Mouse (Mus musculus): ENCODE measurements around the gene Eif4e2. TPM values are rescaled to one million over a fixed set of nuclear protein-coding genes. Genes with fewer than 3 reads are reported as not detected.

Eif4e2 gene
- total RNA-seq (2022) = 10 to 100 TPM; 44.0 to 56.1 (median 49.0) TPM

DNA sequence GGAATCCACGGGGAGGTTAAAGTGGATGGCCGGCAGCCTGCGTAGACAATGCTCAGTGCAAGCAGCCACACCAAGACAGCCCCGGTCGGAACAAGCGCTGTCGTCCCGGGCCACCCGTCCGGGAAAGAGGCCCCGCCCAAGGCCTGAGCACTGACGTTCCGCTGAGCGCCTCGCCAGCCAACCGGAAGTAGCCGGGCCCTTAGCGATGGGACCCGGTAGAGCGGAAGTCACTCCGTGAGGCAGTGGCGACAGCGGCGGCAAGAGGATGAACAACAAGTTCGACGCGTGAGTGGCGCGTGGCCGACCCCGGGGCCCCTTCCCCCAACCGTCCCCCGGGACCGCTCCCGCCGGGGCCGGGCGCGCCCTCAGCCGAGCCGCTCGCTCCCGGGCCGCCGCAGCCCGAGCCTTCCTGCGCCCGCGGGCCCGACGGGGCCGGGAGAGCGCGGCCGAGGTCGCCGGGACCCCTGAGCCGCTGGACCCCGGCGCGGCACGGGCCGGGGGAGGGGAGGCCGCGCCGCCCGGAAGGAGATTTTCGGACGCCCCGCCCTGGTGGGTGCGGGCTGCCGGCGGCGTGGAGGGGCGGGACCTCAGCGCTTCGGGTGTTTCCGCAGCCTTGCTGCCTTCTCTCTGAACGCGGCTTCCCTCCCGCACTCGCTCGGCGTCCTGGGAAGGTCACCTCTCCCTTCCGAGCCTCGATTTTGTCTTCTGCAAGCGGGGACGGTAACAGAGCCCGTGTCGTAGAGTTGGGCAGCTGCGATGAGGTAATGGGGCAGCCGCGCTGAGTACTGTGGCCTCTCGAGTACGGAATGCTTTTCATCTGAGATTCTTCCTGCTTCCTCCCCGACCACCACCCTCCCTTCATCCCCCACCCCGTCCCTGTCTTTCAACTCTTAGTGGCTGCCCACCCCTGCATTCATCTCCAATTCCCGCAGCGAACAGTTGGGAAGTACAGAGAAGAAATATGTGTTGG, at the start of gene Eif4e2:
Gene Eif4e2 (plus strand): TSS at position 180 of the 970 bp plus-strand sequence.
- peak; percentile 94 for DNase-seq (ENCODE audit: low spot score)

- DNase-seq (ENCODE audit: low spot score) = no peak
Measured at GRCm38 (mm10) chr1:87164164-87164795, 49.4 kb upstream of the Eif4e2 start.

GRCm38 (mm10) chr1:87164796-87165184, 48.9 kb upstream of the Eif4e2 start:
- no peak for DNase-seq (ENCODE audit: low spot score)

DNA sequence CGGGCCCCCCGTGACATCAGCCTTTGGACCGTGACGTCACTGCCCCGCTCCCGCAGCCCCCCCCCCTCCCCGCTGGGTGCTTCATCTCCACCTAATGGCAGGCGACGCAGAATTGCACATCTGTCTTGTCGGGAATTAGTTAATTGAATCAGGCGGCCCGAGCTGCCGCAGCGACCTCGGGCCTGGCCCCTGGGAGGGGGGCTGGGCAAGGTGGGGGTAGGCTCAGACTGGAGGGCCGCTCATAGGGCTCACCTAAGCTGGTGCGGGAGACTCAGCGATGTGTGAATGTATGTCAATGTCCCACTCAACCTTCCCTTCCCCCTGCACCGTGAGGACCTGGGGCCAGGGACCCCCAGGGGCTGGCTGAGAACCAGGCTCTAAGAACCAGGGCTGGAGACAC, 43.3 kb upstream of the Eif4e2 start:
- no peak for DNase-seq (ENCODE audit: low spot score)

DNA sequence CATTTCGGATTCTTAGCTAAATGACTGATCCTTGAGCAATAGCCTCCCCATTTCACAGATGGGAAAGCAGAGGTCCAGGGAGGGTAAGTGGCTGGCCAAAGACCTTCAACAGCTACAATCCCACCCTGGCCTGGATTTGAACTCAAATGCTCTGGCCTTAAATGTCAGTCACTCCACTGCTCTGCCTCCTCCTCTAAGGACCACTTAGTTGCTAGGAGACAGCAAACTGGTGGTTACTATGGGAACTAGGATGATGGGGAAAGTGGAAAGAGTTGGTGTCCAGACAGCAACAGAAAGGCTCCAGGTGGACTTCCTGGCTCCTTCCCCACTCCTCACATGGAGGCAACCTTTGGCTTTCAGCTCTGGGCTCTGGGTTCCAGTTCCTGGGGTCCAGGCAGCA, 42.4 kb upstream of the Eif4e2 start:
- DNase-seq (ENCODE audit: low spot score) = no peak

- no peak for DNase-seq (ENCODE audit: low spot score)
Measured at GRCm38 (mm10) chr1:87172316-87172715, 41.4 kb upstream of the Eif4e2 start.

DNA sequence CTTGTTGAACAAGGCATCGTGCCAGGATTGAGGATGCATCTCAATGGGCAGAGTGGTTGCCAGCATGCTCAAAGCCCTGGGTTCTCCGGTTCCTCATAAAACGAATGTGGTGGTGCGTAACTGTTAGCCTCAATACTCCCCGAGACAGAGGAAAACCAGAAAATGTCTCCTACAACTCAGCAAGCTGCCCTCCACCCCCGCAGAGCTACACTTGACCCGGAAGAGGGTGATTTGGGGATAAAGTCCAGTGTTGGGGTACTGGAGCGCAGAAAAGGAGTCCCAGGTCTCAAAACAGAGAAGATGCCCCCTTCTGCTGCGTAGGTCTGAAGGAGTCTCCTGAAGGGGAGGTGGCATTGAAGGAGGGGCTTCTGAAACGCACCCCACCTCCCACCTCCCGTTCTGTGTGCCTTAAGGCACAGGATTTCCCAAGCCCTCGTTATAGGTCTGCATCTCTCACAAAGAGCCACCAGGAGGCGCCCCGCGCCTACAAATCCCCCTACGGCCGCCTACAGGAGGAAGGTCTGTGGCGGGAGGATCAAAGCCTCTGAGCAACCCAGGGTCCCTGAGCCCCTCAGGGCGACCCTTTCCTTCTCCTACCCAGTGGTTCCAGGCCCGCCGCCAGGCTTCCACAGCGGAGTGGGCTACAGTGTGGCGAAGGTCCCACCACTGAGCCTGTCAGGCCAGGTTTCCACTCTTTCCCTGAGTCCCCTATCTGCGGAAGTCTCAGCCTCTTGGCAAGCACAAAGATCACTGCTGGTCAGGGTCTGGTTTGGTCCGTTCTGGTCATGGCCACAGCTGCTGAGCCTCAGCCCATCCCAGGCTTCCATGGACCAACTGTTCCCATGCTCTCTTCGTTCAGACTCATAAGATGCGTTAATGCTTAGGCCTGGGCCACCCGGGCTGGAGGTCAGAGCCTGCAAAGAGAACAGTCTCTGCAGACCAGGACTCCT, 39.4 kb upstream of the Eif4e2 start:
- peak; percentile 29 for DNase-seq (ENCODE audit: low spot score)

GRCm38 (mm10) chr1:87175852-87176292, 37.8 kb upstream of the Eif4e2 start:
- DNase-seq (ENCODE audit: low spot score) = no peak

- no peak for DNase-seq (ENCODE audit: low spot score)
Measured at GRCm38 (mm10) chr1:87180896-87181295, 32.8 kb upstream of the Eif4e2 start.

DNA sequence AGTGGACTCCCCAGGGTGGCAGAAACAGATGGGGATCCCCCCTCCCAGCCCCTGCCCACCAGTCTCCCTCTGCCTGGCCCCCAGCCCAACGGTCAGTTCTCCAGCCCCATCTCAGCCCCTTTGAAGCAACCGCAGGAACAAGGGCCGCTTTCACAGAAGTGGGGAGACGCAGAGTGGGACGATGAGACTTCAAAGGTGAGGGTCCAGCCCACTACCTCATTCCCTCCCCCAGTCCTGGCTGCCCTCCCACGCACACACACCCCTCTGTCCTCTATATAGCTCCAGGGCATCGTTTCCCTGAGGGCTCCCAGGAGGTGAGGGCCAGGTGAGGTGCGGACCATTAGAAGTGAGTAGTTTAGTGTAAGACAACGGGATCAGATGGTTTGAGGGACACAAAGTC, 30.7 kb upstream of the Eif4e2 start, which contains the start of gene Prss56:
Gene Prss56 (plus strand): TSS at position 301 of the 400 bp plus-strand sequence.
- DNase-seq (ENCODE audit: low spot score) = no peak

DNA sequence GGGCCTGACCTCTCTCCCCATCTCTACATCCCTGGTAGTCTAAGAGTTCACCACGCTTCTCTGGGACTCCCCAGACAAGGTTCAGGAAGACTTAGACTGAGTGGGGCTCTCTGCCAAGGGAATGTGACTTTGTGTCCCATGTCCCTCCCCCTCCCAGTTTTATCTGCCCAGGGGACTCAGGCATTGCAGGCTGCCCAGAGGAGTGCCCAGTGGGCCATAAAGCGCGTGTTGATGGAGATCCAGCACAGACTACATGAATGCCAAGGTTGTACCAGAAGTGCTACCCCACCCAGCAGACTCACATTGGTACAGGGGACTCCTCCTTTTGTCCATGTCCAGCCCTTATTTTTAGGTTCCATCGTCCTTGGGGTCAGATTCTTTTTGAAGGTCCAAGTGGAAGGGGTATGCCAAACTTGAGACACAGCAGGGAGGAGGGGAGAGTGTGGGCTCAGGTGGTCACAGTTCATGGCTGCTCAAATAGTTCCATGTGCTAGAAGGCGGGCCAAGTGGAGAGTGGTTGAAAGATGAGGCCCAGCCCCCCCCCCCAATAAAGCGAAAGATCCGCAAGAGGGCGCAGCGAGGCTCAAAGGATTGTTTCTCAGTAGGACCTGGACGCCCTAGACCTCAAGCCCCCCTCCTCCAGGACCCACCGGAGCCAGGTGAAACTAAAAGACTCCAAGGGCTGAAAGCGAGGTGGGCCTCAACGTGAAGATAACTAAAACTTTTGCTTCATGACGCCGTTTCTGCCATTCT, 29.5 kb upstream of the Eif4e2 start:
- DNase-seq (ENCODE audit: low spot score) = no peak

- DNase-seq (ENCODE audit: low spot score) = peak; percentile 35
Measured at GRCm38 (mm10) chr1:87184751-87185139, 29.0 kb upstream of the Eif4e2 start.

DNA sequence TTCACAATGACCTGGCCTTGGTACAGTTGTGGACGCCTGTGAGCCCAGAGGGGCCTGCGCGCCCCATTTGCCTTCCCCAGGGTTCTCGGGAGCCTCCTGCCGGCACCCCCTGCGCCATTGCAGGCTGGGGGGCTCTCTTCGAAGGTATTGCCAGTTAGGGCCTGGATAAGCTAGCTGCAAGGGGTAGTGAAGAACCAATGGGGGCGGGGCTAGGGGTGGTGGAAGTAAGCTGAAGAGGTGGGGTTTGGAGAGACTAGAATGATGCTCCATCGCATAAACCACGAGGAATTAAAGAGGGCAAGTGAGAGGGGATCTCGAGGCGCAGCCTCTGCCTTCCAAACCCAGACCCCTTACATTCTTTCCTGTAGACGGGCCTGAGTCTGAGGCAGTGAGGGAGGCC, 28.2 kb upstream of the Eif4e2 start:
- no peak for DNase-seq (ENCODE audit: low spot score)

GRCm38 (mm10) chr1:87186261-87187036, 27.3 kb upstream of the Eif4e2 start:
- no peak for DNase-seq (ENCODE audit: low spot score)

DNA sequence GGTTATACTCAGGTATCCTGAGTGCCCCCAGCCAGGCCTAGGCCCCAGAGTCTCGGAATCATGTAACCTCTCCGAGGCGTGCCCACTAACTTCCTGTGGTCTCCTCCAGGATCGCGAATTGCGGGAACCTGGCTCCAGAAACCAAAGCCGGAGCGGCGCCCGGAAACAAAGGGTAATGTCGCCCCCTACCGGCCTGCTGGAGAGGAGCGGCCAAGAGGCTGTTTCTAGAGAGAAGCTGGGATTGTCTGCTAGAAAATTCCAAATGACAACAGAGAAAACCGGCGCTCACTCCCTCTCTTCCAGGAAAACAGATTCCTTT, 26.7 kb upstream of the Eif4e2 start:
- DNase-seq (ENCODE audit: low spot score) = peak; percentile 56

DNA sequence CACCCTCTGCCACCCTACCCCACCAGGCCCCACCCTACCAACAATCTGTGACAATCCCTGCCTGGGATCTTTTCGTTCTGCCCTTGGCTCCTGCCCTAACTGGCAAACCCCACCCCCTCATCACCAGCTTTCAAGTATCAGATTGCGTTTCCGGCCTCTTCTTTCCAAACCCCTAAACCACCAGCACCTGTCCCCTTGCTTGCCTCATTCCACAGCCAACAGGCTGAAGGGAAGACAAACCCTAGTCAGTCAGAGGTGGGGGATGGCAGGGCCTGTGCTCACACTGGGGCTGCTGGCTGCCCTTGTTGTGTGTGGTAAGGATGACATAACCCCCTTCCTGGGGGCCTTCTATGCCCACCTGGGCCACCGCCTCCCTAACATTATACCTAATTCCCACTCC, 23.3 kb upstream of the Eif4e2 start, which contains the start of gene Chrnd:
Gene Chrnd (plus strand): TSS at position 179 of the 400 bp plus-strand sequence.
- no peak for DNase-seq (ENCODE audit: low spot score)

GRCm38 (mm10) chr1:87197296-87197695, 16.4 kb upstream of the Eif4e2 start:
- no peak for DNase-seq (ENCODE audit: low spot score)

GRCm38 (mm10) chr1:87198119-87199065, 15.3 kb upstream of the Eif4e2 start:
- DNase-seq (ENCODE audit: low spot score) = no peak

DNA sequence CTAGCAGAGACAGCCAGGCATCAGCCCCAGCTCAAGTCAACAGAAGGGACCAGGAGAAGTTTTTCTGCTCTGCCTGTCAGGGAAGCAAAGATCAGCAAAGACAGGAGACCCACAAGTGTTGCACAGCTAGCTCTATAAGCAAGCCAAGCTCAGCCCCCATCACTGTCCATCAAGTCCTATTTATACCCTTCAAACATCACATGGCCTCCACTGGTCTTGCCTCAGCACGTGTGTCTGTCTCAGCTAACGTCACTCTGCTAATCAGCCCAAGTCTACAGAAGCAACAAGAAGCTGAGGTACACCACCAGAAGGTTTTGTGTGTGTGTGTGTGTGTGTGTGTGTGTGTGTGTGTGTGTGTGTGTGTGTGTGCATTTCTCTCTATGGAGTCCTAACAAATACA, 12.9 kb upstream of the Eif4e2 start:
- DNase-seq (ENCODE audit: low spot score) = no peak

Data from heart, adult 8-10 months (tissue).